Mouse (Mus musculus) heart, adult 2 months (tissue): ENCODE measurements around the gene Gm21987.

Source experiments
- CTCF ChIP-seq: fragments of 200-600 bp; IDR thresholded peaks from 2 replicates; pipeline ENCODE4 v1.8.1; 2022; ENCODE audit warnings: antibody characterized with exemption, mild to moderate bottlenecking, moderate library complexity
- EP300 ChIP-seq: fragments of 200-500 bp; IDR thresholded peaks from 2 replicates; pipeline ENCODE4 v1.6.1; 2011; ENCODE audit warnings: low read depth, low read length, control low read depth; ENCODE audit not compliant: insufficient read depth

DNA sequence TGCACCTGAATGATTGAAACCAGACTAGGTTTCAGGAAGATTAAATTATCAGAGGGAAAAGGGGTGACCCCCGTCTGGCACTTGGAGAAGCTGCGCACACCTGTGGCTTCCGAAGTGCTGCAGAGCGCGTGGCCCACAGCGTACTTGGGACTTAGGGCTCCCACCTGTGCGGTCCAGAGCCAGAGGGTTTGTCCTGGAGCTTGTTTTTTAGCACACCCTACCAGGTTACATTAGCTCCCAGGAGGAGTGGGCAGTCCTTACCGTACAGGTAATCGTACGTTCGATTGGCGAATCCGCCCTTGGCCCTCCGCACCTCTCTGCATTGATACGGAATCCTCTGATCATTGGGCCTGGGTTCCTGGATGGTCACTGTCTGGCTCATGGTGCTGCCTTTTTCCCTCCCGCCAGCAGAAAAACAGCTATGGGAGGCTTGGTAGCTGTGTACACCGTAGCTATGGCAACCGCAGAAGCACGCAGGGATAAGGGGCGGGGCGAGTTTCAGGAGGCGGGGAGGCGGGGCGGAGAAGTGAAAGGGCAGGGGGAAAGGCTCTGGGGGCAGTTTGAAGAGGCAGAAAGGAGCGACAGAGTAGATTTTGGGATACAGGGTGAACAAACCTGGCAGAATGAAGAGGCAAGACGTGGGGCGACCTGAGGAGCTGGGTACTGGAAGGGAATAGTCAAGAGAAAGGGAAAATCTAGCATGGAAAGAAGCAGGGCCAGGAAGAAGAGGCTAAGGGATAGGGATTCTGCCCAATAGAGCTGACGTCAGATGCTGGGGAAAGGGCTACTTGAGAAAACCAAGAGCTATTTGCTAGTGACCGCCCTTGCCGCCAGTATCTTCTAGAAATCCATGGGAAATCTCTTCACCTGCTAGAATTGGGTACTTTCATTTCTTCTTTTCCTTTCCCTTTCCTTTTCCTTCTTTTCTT is 5.2 kb upstream of the Gm21987 start, which contains the start of gene Maats1:
- TF ChIP-seq EP300: no peak
- no peak for TF ChIP-seq CTCF
